Mouse (Mus musculus): ENCODE data around the gene Serpinc1. TPM values are rescaled to one million over a fixed set of nuclear protein-coding genes. Genes with fewer than 3 reads are reported as not detected.

Gene Serpinc1
- polyA plus RNA-seq, 1 experiment: 0.21 TPM

DNA sequence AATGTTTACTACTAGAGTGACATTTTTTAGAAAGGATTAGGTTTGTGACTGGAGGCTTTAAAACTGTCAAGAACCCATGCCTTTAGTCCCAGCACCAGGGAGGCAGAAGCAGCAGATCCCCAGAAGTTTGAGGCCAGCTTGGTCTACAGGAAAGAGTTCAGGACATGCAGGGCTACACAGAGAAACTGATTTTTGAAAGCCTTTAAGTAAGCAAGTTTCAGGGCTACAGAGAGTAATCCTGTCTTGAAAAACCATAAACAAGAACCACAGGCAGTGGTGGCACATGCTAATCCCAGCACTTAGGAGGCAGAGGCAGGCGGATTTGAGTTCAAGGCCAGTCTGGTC lies 62.0 kb downstream of the Serpinc1 start:
- Histone ChIP-seq H3K36me3 (ENCODE audit: control insufficient read depth, insufficient read depth) (peaks cover 52% of the 10 kb centered on the region), H3K4me3 (ENCODE audit: insufficient read depth, poor library complexity, severe bottlenecking) (no peak overlapping the region), H3K79me2 (ENCODE audit: control insufficient read depth, insufficient read depth) (peaks cover 31% of the 10 kb centered on the region), H3ac (ENCODE audit: control insufficient read depth, insufficient read length, low read depth) (no peak overlapping the region), H3K79me3 (ENCODE audit: low read depth) (peaks cover 28% of the 10 kb centered on the region), H3K27me3 (ENCODE audit: control insufficient read depth, insufficient read depth, insufficient read length) (no peaks in the 10 kb centered on the region)
- no peak for TF ChIP-seq MYOD1 (IDR thresholded peaks at IDR 0.05; ENCODE audit: control insufficient read depth, insufficient read length, low read depth)
- no peak for TF ChIP-seq USF1 (IDR thresholded peaks at IDR 0.05; ENCODE audit: low read depth)
- no peak for TF ChIP-seq MAX (IDR thresholded peaks at IDR 0.05)
- TF ChIP-seq MYOG (IDR thresholded peaks at IDR 0.05; ENCODE audit: control insufficient read depth, extremely low read depth, insufficient read length): no peak
- no peak for TF ChIP-seq CTCF (IDR thresholded peaks at IDR 0.05; ENCODE audit: control insufficient read depth, insufficient read depth, insufficient read length)
- TF ChIP-seq CEBPB (IDR thresholded peaks at IDR 0.05; ENCODE audit: low read depth): no peak
- TF ChIP-seq FOSL1 (IDR thresholded peaks at IDR 0.05; ENCODE audit: insufficient read depth, low read length, poor library complexity, severe bottlenecking): no peak

DNA sequence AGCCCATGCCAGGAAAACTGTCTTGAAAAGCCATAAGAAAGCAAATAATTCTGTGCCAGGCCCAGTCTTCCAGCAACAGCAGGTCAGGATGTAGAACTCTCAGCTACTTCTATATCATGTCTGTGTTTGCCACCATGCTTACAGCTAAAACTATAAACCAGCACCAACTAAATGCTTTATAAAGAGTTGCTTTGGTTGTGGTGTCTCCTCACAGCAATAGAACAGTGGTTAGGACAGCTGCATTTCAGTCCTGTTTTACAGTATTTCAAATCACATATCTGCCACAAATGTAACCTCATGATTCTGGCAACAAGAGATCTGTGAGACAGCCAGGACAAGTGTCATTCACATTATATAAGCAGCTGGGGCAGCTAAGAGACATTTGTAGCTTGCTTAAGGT lies 62.5 kb downstream of the Serpinc1 start:
- H3K79me2 ChIP-seq (ENCODE audit: control insufficient read depth, insufficient read depth): peaks cover 26% of the 10 kb centered on the region
- H3K27me3 ChIP-seq (ENCODE audit: control insufficient read depth, insufficient read depth, insufficient read length): no peaks in the 10 kb centered on the region
- TF ChIP-seq FOSL1 (IDR thresholded peaks at IDR 0.05; ENCODE audit: insufficient read depth, low read length, poor library complexity, severe bottlenecking): peak; percentile 1
- no peak for TF ChIP-seq MYOD1 (IDR thresholded peaks at IDR 0.05; ENCODE audit: control insufficient read depth, insufficient read length, low read depth)
- H3K36me3 ChIP-seq (ENCODE audit: control insufficient read depth, insufficient read depth): peaks cover 47% of the 10 kb centered on the region
- peaks cover 24% of the 10 kb centered on the region for H3K79me3 ChIP-seq (ENCODE audit: low read depth)
- no peak overlapping the region for H3ac ChIP-seq (ENCODE audit: control insufficient read depth, insufficient read length, low read depth)
- H3K4me3 ChIP-seq (ENCODE audit: insufficient read depth, poor library complexity, severe bottlenecking): no peak overlapping the region

DNA sequence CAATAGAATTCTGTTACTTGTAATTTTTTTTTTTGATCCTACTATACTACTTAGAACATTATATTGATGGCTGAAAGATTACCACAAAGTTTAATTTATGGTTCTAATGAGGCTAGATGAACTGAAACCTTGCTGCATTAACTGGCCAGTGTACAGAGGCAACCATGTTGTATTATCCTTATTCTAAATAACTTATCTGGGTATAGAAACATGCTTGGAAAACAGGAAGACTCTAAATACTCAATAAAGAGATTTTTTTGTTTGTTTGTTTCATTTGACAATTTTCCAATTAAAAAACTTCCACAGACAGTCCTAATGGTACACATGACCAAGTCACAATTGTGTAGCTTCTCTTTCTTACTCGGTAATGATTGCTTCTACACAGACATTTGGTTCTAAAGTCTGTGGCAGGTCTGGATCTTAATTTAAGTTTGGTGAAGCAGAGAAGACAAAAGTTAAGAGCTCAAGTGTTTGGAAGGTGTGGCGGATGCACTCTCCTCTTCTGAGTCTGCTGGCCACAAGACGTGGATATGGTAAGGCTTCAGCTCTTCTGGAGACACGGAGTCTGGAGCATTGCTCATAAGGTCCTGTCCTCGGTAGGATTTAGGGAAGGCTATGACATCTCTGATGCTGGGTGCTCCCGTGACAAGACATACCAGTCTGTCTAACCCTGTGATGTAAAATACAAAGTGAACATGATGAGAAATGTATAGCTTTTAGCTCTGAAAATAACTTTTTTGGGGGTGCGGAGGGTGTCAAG lies 63.1 kb downstream of the Serpinc1 start:
- TF ChIP-seq MAX (IDR thresholded peaks at IDR 0.05): no peak
- no peak for TF ChIP-seq CEBPB (IDR thresholded peaks at IDR 0.05; ENCODE audit: low read depth)
- no peak for TF ChIP-seq USF1 (IDR thresholded peaks at IDR 0.05; ENCODE audit: low read depth)
- no peak for TF ChIP-seq MYOG (IDR thresholded peaks at IDR 0.05; ENCODE audit: control insufficient read depth, extremely low read depth, insufficient read length)
- no peak for TF ChIP-seq CTCF (IDR thresholded peaks at IDR 0.05; ENCODE audit: control insufficient read depth, insufficient read depth, insufficient read length)

DNA sequence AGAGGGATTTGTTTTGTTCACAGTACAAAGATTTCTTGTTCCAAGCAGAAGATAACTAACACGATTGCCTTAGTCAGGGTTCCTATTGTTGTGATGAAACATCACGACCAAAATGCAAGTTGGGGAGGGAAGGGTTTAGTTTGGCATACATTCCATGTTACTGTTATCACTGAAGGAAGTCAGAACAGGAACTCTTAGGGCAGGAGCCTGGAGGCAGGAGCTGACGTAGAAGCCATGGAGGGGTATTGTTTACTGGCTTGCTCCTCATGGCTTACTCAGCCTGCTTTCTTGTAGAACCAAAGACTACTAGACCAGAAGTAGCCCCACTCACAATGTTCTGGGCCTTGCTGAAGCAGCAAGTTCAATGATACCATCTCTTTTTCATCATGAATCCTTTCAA lies 68.6 kb downstream of the Serpinc1 start:
- no peaks in the 10 kb centered on the region for H3K79me3 ChIP-seq (ENCODE audit: low read depth)
- no peaks in the 10 kb centered on the region for H3K79me2 ChIP-seq (ENCODE audit: control insufficient read depth, insufficient read depth)
- H3K36me3 ChIP-seq (ENCODE audit: control insufficient read depth, insufficient read depth): peaks cover 46% of the 10 kb centered on the region
- no peak overlapping the region for H3K4me3 ChIP-seq (ENCODE audit: insufficient read depth, poor library complexity, severe bottlenecking)
- no peak overlapping the region for H3ac ChIP-seq (ENCODE audit: control insufficient read depth, insufficient read length, low read depth)
- TF ChIP-seq MYOD1 (IDR thresholded peaks at IDR 0.05; ENCODE audit: control insufficient read depth, insufficient read length, low read depth) (no peak), MYOG (IDR thresholded peaks at IDR 0.05; ENCODE audit: control insufficient read depth, extremely low read depth, insufficient read length) (no peak), FOSL1 (IDR thresholded peaks at IDR 0.05; ENCODE audit: insufficient read depth, low read length, poor library complexity, severe bottlenecking) (no peak), CTCF (IDR thresholded peaks at IDR 0.05; ENCODE audit: control insufficient read depth, insufficient read depth, insufficient read length) (no peak), CEBPB (IDR thresholded peaks at IDR 0.05; ENCODE audit: low read depth) (no peak)
- H3K27me3 ChIP-seq (ENCODE audit: control insufficient read depth, insufficient read depth, insufficient read length): no peaks in the 10 kb centered on the region

More for the DNA sequence above, 63.1 kb downstream of the Serpinc1 start:
- H3K36me3 ChIP-seq (ENCODE audit: control insufficient read depth, insufficient read depth): peaks cover 47% of the 10 kb centered on the region
- no peak overlapping the region for H3K4me3 ChIP-seq (ENCODE audit: insufficient read depth, poor library complexity, severe bottlenecking)
- peaks cover 18% of the 10 kb centered on the region for H3K79me3 ChIP-seq (ENCODE audit: low read depth)
- peaks cover 21% of the 10 kb centered on the region for H3K79me2 ChIP-seq (ENCODE audit: control insufficient read depth, insufficient read depth)
- no peaks in the 10 kb centered on the region for H3K27me3 ChIP-seq (ENCODE audit: control insufficient read depth, insufficient read depth, insufficient read length)
- H3ac ChIP-seq (ENCODE audit: control insufficient read depth, insufficient read length, low read depth): no peak overlapping the region

Other genes with a start within 250 kb of the Serpinc1 start
- gene Rabgap1l, start 185.4 kb upstream of the Serpinc1 start, polyA plus RNA-seq (2012; fragmentation: generic; extraction: Trizol): 3.2 TPM
- gene Rc3h1, start 72.2 kb upstream of the Serpinc1 start, polyA plus RNA-seq (2012; fragmentation: generic; extraction: Trizol): 4.0 TPM
- 0.75 TPM for gene Zbtb37, start 56.3 kb downstream of the Serpinc1 start, polyA plus RNA-seq (2012; fragmentation: generic; extraction: Trizol)
- 16.8 TPM for gene Dars2, start 92.1 kb downstream of the Serpinc1 start, polyA plus RNA-seq (2012; fragmentation: generic; extraction: Trizol)
- 7.9 TPM for gene Cenpl, start 92.1 kb downstream of the Serpinc1 start, polyA plus RNA-seq (2012; fragmentation: generic; extraction: Trizol)
- gene Klhl20, start 152.9 kb downstream of the Serpinc1 start, polyA plus RNA-seq (2012; fragmentation: generic; extraction: Trizol): 7.5 TPM
- 0.05 TPM for gene Ankrd45, start 164.1 kb downstream of the Serpinc1 start, polyA plus RNA-seq (2012; fragmentation: generic; extraction: Trizol)
- not detected for gene Tex50, start 180.7 kb downstream of the Serpinc1 start, polyA plus RNA-seq (2012; fragmentation: generic; extraction: Trizol)

All from C2C12 (cell line).